Mouse (Mus musculus) neural tube, embryonic 15.5 days (tissue): Measurements from ENCODE around the gene Kars. TPM values are rescaled to one million over a fixed set of nuclear protein-coding genes. Genes with fewer than 3 reads are reported as not detected.

Experiments used
- ATAC-seq: fragments of 200-750 bp; cut with Nextera tagmentation; 2 replicates; pipeline ENCODE4 v1.8.0; 2017; ENCODE audit warnings: mild to moderate bottlenecking, moderate TSS enrichment, moderate library complexity; ENCODE audit not compliant: low FRiP score
- H3K27ac ChIP-seq: fragments of 300-500 bp; sonication (generic); replicated peaks from 2 replicates; pipeline ENCODE4 v1.5.1; 2015; ENCODE audit warnings: mild to moderate bottlenecking, inconsistent platforms
- H3K27me3 ChIP-seq: fragments of 300-500 bp; sonication (generic); replicated peaks from 2 replicates; pipeline ENCODE4 v1.6.1; 2015; ENCODE audit warnings: inconsistent platforms
- H3K36me3 ChIP-seq: fragments of 300-500 bp; sonication (generic); 2 replicates; pipeline ENCODE4 v1.6.1; 2015; ENCODE audit warnings: inconsistent platforms
- H3K4me1 ChIP-seq: fragments of 300-500 bp; sonication (generic); 2 replicates; pipeline ENCODE4 v1.6.1; 2015; ENCODE audit warnings: inconsistent platforms
- H3K4me2 ChIP-seq: fragments of 300-500 bp; sonication (generic); 2 replicates; pipeline ENCODE4 v1.6.1; 2015; ENCODE audit warnings: inconsistent platforms, mild to moderate bottlenecking, moderate library complexity
- H3K4me3 ChIP-seq: fragments of 300-500 bp; sonication (generic); replicated peaks from 2 replicates; pipeline ENCODE4 v1.5.1; 2015; ENCODE audit warnings: mild to moderate bottlenecking, inconsistent platforms
- H3K9ac ChIP-seq: fragments of 300-500 bp; sonication (generic); replicated peaks from 2 replicates; pipeline ENCODE4 v1.6.1; 2015; ENCODE audit warnings: mild to moderate bottlenecking, inconsistent platforms
- H3K9me3 ChIP-seq: fragments of 300-500 bp; sonication (generic); replicated peaks from 2 replicates; pipeline ENCODE4 v1.6.1; 2016; ENCODE audit warnings: inconsistent platforms
- WGBS: fragments of 180-500 bp; shearing (Covaris S2); methylation state at CpG from one replicate; pipeline ENCODE4 v1.1.7; 2015; ENCODE audit warnings: mixed read lengths; 5-methylcytosine and 5-hydroxymethylcytosine counted together
- polyA plus RNA-seq: library from polyadenylated mRNA; unstranded; fragments of >200 nt; fragmentation: Nextera tagmentation; extraction: Ambion mirVana; gene quantifications from 2 replicates; pipeline ENCODE4 v1.2.1, GENCODE M21; 2015

Gene Kars
- polyA plus RNA-seq, 1 experiment from 2014 or later = 166 TPM

GRCm38 (mm10) chr8:111961330-111961729, 49.8 kb downstream of the Kars start:
- Histone ChIP-seq H3K4me3 (no peak overlapping the region), H3K27me3 (no peaks in the 10 kb centered on the region), H3K9me3 (no peaks in the 10 kb centered on the region), H3K36me3 (peaks cover 19% of the 10 kb centered on the region), H3K9ac (no peak overlapping the region), H3K4me1 (no peaks in the 10 kb centered on the region), H3K27ac (no peak overlapping the region), H3K4me2 (no peak overlapping the region)
- ATAC-seq = no peak
- WGBS = 83% methylated on average over 3 of the region's 3 CpGs

GRCm38 (mm10) chr8:111960591-111961321, 50.4 kb downstream of the Kars start:
- ATAC-seq = no peak
- H3K27me3 ChIP-seq = no peaks in the 10 kb centered on the region
- no peak overlapping the region for H3K27ac ChIP-seq
- H3K4me2 ChIP-seq = no peak overlapping the region
- H3K36me3 ChIP-seq = peaks cover 21% of the 10 kb centered on the region
- no peak overlapping the region for H3K9ac ChIP-seq
- 71% methylated on average over 15 of the region's 15 CpGs for WGBS
- H3K9me3 ChIP-seq = no peaks in the 10 kb centered on the region
- H3K4me1 ChIP-seq = no peaks in the 10 kb centered on the region
- no peak overlapping the region for H3K4me3 ChIP-seq

GRCm38 (mm10) chr8:111957231-111957630, 53.9 kb downstream of the Kars start:
- ATAC-seq = no peak
- no peak overlapping the region for H3K9ac ChIP-seq
- WGBS = 99% methylated on average over 2 of the region's 2 CpGs
- no peak overlapping the region for H3K27ac ChIP-seq
- H3K36me3 ChIP-seq = peaks cover 49% of the 10 kb centered on the region
- H3K9me3 ChIP-seq = no peaks in the 10 kb centered on the region
- no peak overlapping the region for H3K4me3 ChIP-seq
- no peaks in the 10 kb centered on the region for H3K27me3 ChIP-seq
- H3K4me2 ChIP-seq = no peak overlapping the region
- H3K4me1 ChIP-seq = no peaks in the 10 kb centered on the region

GRCm38 (mm10) chr8:111955879-111956278, 55.2 kb downstream of the Kars start:
- Histone ChIP-seq H3K36me3 (peaks cover 56% of the 10 kb centered on the region), H3K27me3 (no peaks in the 10 kb centered on the region), H3K9ac (no peak overlapping the region)

GRCm38 (mm10) chr8:111954844-111955594, 56.1 kb downstream of the Kars start:
- Histone ChIP-seq H3K4me1 (no peaks in the 10 kb centered on the region), H3K9ac (no peak overlapping the region), H3K27me3 (no peaks in the 10 kb centered on the region), H3K4me2 (no peak overlapping the region), H3K36me3 (peaks cover 57% of the 10 kb centered on the region), H3K9me3 (no peaks in the 10 kb centered on the region), H3K4me3 (no peak overlapping the region), H3K27ac (no peak overlapping the region)
- WGBS = 88% methylated on average over 4 of the region's 4 CpGs
- ATAC-seq = no peak

More at GRCm38 (mm10) chr8:111955879-111956278, 55.2 kb downstream of the Kars start:
- ATAC-seq = no peak
- no peak overlapping the region for H3K4me3 ChIP-seq
- no peak overlapping the region for H3K4me2 ChIP-seq
- H3K27ac ChIP-seq = no peak overlapping the region
- no peaks in the 10 kb centered on the region for H3K4me1 ChIP-seq
- H3K9me3 ChIP-seq = no peaks in the 10 kb centered on the region
- 93% methylated on average over 5 of the region's 5 CpGs for WGBS

- H3K4me2 ChIP-seq = no peak overlapping the region
- no peak overlapping the region for H3K27ac ChIP-seq
- H3K36me3 ChIP-seq = peaks cover 65% of the 10 kb centered on the region
- WGBS = 93% methylated on average over 5 of the region's 5 CpGs
- no peaks in the 10 kb centered on the region for H3K4me1 ChIP-seq
- H3K4me3 ChIP-seq = no peak overlapping the region
- H3K27me3 ChIP-seq = no peaks in the 10 kb centered on the region
- no peak for ATAC-seq
- no peak overlapping the region for H3K9ac ChIP-seq
- H3K9me3 ChIP-seq = no peaks in the 10 kb centered on the region
Observed at GRCm38 (mm10) chr8:111951936-111952335, 59.2 kb downstream of the Kars start.

- 95% methylated on average over 7 of the region's 7 CpGs for WGBS
- Histone ChIP-seq H3K4me3 (no peak overlapping the region), H3K36me3 (peaks cover 65% of the 10 kb centered on the region), H3K27me3 (no peaks in the 10 kb centered on the region), H3K27ac (no peak overlapping the region), H3K9me3 (no peaks in the 10 kb centered on the region), H3K9ac (no peak overlapping the region), H3K4me2 (no peak overlapping the region), H3K4me1 (no peaks in the 10 kb centered on the region)
- no peak for ATAC-seq
Observed at GRCm38 (mm10) chr8:111951317-111951716, 59.8 kb downstream of the Kars start.

GRCm38 (mm10) chr8:111950846-111951245, 60.3 kb downstream of the Kars start:
- no peak for ATAC-seq
- no peak overlapping the region for H3K27ac ChIP-seq
- H3K9me3 ChIP-seq = no peaks in the 10 kb centered on the region
- no peak overlapping the region for H3K4me2 ChIP-seq
- WGBS = 93% methylated on average over 3 of the region's 3 CpGs
- no peaks in the 10 kb centered on the region for H3K27me3 ChIP-seq
- H3K36me3 ChIP-seq = peaks cover 68% of the 10 kb centered on the region
- no peak overlapping the region for H3K4me3 ChIP-seq
- no peaks in the 10 kb centered on the region for H3K4me1 ChIP-seq
- H3K9ac ChIP-seq = no peak overlapping the region

- H3K4me3 ChIP-seq = no peak overlapping the region
- peaks cover 71% of the 10 kb centered on the region for H3K36me3 ChIP-seq
- no peaks in the 10 kb centered on the region for H3K27me3 ChIP-seq
- WGBS = 93% methylated on average over 8 of the region's 8 CpGs
- no peak overlapping the region for H3K4me2 ChIP-seq
- H3K4me1 ChIP-seq = no peaks in the 10 kb centered on the region
- H3K27ac ChIP-seq = no peak overlapping the region
- ATAC-seq = no peak
- H3K9me3 ChIP-seq = no peaks in the 10 kb centered on the region
- no peak overlapping the region for H3K9ac ChIP-seq
Observed at GRCm38 (mm10) chr8:111947954-111948353, 63.2 kb downstream of the Kars start.

GRCm38 (mm10) chr8:111947144-111947543, 64.0 kb downstream of the Kars start:
- H3K27me3 ChIP-seq = no peaks in the 10 kb centered on the region
- H3K4me2 ChIP-seq = no peak overlapping the region
- no peak overlapping the region for H3K4me3 ChIP-seq
- H3K36me3 ChIP-seq = peaks cover 68% of the 10 kb centered on the region
- H3K9me3 ChIP-seq = no peaks in the 10 kb centered on the region
- H3K4me1 ChIP-seq = peaks cover 1% of the 10 kb centered on the region
- ATAC-seq = no peak
- H3K27ac ChIP-seq = no peak overlapping the region
- H3K9ac ChIP-seq = no peak overlapping the region
- WGBS = 96% methylated on average over 2 of the region's 2 CpGs

GRCm38 (mm10) chr8:111943544-111943943, 67.6 kb downstream of the Kars start:
- no peak for ATAC-seq
- H3K9me3 ChIP-seq = no peaks in the 10 kb centered on the region
- 85% methylated on average over 2 of the region's 2 CpGs for WGBS
- no peak overlapping the region for H3K27ac ChIP-seq
- peaks cover 50% of the 10 kb centered on the region for H3K36me3 ChIP-seq
- H3K27me3 ChIP-seq = no peaks in the 10 kb centered on the region
- no peak overlapping the region for H3K9ac ChIP-seq
- H3K4me1 ChIP-seq = peaks cover 21% of the 10 kb centered on the region
- no peak overlapping the region for H3K4me2 ChIP-seq
- no peak overlapping the region for H3K4me3 ChIP-seq
